Mouse (Mus musculus): Measurements from ENCODE around the gene Acmsd. TPM values are rescaled to one million over a fixed set of nuclear protein-coding genes. Genes with fewer than 3 reads are reported as not detected.
A peak's percentile ranks its signal among the peaks of the same experiment; 100 is the strongest.

The Acmsd gene
- 2.5 and 3.2 TPM in 2 replicates for polyA plus RNA-seq (2015; fragmentation: Nextera tagmentation; extraction: Ambion mirVana)

DNA sequence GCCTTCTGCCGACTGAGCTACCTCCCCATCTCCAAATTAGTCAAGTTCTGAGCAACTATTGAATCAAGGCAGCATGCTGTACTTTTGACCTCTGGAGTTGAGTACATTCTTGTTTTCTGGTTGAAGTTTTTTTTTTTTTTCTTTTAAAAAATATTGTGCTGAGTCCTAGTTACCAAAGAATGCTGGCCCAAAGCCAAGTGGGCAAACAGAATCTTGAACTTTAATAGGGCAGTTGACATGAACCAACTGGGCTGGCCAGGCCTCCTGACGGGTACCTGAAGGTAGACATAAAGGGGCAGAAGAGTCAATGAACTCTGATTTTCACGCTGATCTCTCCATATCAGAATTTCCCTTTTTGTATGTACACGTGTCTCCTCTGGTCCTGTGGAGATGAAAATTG, at the start of gene Acmsd:
Gene Acmsd, plus strand, starts transcription at position 318 of the 400 bp plus-strand sequence.
- Histone ChIP-seq H3K27me3 (ENCODE audit: insufficient read depth, low read length) (no peaks in the 10 kb centered on the region), H3K4me3 (ENCODE audit: low read depth, low read length) (no peak within 1 kb of the TSS), H3K4me1 (ENCODE audit: insufficient read depth) (no peaks in the 10 kb centered on the region), H3K9me3 (ENCODE audit: low read length) (no peaks in the 10 kb centered on the region), H3K4me2 (ENCODE audit: low read depth, low read length) (peak within 1 kb of the TSS; percentile 48), H3K27ac (ENCODE audit: low read depth) (peak within 1 kb of the TSS; percentile 85; the same call in 1 of the 2 replicates), H3K36me3 (replicated peaks; ENCODE audit: insufficient read depth, low read length) (no peaks in the 10 kb centered on the region), H3K9ac (replicated peaks) (no peak within 1 kb of the TSS)
- peak; percentile 62 for DNase-seq
- WGBS (ENCODE audit: insufficient replicate concordance), result 68% methylated on average over 4 of the region's 4 CpGs
- ATAC-seq, result peak; percentile 46
- no peak for TF ChIP-seq CTCF (IDR thresholded peaks at IDR 0.05; ENCODE audit: low read depth)
- TF ChIP-seq EP300 (IDR thresholded peaks at IDR 0.05; ENCODE audit: low read depth), result 0 out of 2 replicates have a peak, but pooled peaks have one; percentile 46

DNA sequence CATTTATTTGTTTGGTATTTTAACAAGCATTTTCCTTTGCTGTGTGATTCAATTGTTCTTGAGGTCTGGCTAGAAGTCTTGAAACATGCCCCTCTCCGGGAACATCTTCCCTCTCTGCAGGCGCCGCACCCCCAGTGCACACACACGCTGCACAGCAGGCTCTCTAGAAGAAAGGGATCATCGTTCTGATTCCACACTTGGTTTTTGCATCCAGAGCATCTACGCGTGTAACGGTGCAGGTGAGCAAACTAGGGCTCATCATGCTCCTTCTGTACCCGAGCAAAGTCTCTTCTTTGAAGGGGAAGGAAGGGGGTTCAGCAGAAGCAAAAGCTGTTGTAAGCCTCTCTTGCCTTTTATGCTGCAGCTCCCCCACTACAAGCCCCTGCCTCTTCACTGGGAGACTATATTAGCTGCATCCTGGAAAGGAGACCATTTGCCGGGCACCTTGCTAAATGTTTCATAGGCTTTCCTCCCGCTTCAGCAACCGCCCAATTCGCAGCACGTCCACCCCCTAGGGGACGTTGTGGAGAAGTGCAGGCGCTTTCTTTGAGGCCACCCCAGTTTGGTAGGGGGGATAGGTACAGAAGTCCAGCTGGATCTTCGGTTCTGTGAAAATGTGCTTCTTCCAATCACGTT, 49.6 kb upstream of the Acmsd start, which contains the start of gene Tmem163:
Gene Tmem163, minus strand, starts transcription at position 51 of the 636 bp plus-strand sequence.
- peaks cover 57% of the 10 kb centered on the region for H3K27me3 ChIP-seq (ENCODE audit: insufficient read depth, low read length)
- no peak within 1 kb of the TSS for H3K4me2 ChIP-seq (ENCODE audit: low read depth, low read length)
- peaks cover 9% of the 10 kb centered on the region for H3K4me1 ChIP-seq (ENCODE audit: insufficient read depth)
- ATAC-seq (no peak), DNase-seq (peak; percentile 49)
- no peaks in the 10 kb centered on the region for H3K9me3 ChIP-seq (ENCODE audit: low read length)
- no peak for TF ChIP-seq EP300 (IDR thresholded peaks at IDR 0.05; ENCODE audit: low read depth)
- TF ChIP-seq CTCF (IDR thresholded peaks at IDR 0.05; ENCODE audit: low read depth), result peak; percentile 80
- H3K4me3 ChIP-seq (ENCODE audit: low read depth, low read length), result no peak within 1 kb of the TSS; the same call in 1 of the 2 replicates
- no peaks in the 10 kb centered on the region for H3K36me3 ChIP-seq (replicated peaks; ENCODE audit: insufficient read depth, low read length)
- no peak within 1 kb of the TSS for H3K9ac ChIP-seq (replicated peaks)
- no peak within 1 kb of the TSS for H3K27ac ChIP-seq (ENCODE audit: low read depth)
- 24% methylated on average over 18 of the region's 18 CpGs for WGBS (ENCODE audit: insufficient replicate concordance)

DNA sequence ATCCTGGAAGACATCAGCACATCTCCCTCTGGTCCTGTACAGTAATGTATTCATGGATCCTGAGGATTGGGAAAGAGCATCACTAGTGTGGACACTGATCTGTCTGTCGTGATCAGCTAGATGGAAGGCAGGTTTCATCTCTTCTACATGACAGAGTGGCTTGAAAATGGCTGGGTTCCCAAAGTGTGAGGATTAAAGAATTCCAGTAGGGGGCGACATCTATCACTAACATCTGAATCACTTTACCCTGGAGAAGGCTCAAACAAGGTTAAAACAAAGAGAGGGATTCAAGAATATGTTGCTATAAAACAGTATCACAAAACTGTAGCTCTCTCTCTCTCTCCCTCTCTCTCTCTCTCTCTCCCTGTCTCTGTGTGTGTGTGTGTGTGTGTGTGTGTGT, 32.7 kb upstream of the Acmsd start:
- Histone ChIP-seq H3K9ac (replicated peaks) (no peak overlapping the region), H3K27me3 (ENCODE audit: insufficient read depth, low read length) (no peaks in the 10 kb centered on the region), H3K36me3 (replicated peaks; ENCODE audit: insufficient read depth, low read length) (no peaks in the 10 kb centered on the region), H3K4me2 (ENCODE audit: low read depth, low read length) (no peak overlapping the region), H3K9me3 (ENCODE audit: low read length) (no peaks in the 10 kb centered on the region), H3K27ac (ENCODE audit: low read depth) (no peak overlapping the region), H3K4me1 (ENCODE audit: insufficient read depth) (no peaks in the 10 kb centered on the region), H3K4me3 (ENCODE audit: low read depth, low read length) (no peak overlapping the region)
- ATAC-seq (no peak), DNase-seq (no peak)
- TF ChIP-seq EP300 (IDR thresholded peaks at IDR 0.05; ENCODE audit: low read depth), result no peak
- TF ChIP-seq CTCF (IDR thresholded peaks at IDR 0.05; ENCODE audit: low read depth), result peak; percentile 59
- WGBS (ENCODE audit: insufficient replicate concordance), result 17% methylated on average over 2 of the region's 2 CpGs

DNA sequence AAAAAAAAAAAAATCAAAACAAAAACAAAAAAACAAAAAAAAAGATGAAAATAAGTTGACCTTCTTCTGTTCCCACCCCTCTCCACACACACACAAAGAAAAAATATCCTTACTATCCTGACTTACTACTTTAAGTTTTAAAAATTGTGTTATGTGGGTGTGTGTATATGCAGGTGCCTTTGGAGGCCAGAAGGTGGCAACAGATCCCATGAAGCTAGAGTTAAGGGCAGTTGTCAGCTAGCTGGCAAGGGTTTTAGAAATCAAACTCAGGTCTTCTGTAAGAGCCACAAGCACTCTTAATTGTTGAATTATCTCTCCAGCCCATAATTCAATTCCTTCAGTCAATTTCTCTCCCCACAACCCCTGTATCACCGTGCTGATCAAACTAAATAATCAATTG, 27.0 kb upstream of the Acmsd start:
- ATAC-seq, result no peak

DNA sequence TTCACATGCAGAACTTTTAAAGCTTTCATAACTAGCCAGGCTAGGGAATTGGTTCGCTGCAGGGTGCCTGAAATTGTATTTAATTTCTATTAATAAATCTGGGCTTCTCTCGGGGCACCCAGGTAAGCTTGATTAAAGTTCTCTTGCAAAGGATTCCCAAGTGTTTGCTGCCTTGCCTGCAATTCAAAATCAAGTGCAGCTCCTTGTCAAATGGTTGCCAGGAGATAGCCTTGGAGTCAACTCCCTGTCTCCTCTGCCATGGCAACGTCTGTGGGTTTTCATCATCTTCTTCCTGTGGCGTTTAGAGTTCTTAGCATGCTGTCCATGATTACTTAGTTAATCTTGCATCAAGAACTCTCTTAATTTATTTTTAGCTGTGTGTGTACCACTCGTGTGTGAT, 22.9 kb upstream of the Acmsd start:
- WGBS (ENCODE audit: insufficient replicate concordance), result 62% methylated on average over 5 of the region's 5 CpGs
- Histone ChIP-seq H3K36me3 (replicated peaks; ENCODE audit: insufficient read depth, low read length) (no peaks in the 10 kb centered on the region), H3K9me3 (ENCODE audit: low read length) (no peaks in the 10 kb centered on the region), H3K27ac (ENCODE audit: low read depth) (no peak overlapping the region), H3K4me3 (ENCODE audit: low read depth, low read length) (no peak overlapping the region), H3K9ac (replicated peaks) (no peak overlapping the region), H3K27me3 (ENCODE audit: insufficient read depth, low read length) (no peaks in the 10 kb centered on the region), H3K4me1 (ENCODE audit: insufficient read depth) (no peaks in the 10 kb centered on the region), H3K4me2 (ENCODE audit: low read depth, low read length) (no peak overlapping the region)
- no peak for DNase-seq
- ATAC-seq, result no peak
- no peak for TF ChIP-seq EP300 (IDR thresholded peaks at IDR 0.05; ENCODE audit: low read depth)
- no peak for TF ChIP-seq CTCF (IDR thresholded peaks at IDR 0.05; ENCODE audit: low read depth)

More for the DNA sequence above, 27.0 kb upstream of the Acmsd start:
- Histone ChIP-seq H3K9ac (replicated peaks) (no peak overlapping the region), H3K4me2 (ENCODE audit: low read depth, low read length) (no peak overlapping the region), H3K27ac (ENCODE audit: low read depth) (no peak overlapping the region), H3K4me1 (ENCODE audit: insufficient read depth) (no peaks in the 10 kb centered on the region), H3K27me3 (ENCODE audit: insufficient read depth, low read length) (no peaks in the 10 kb centered on the region), H3K36me3 (replicated peaks; ENCODE audit: insufficient read depth, low read length) (no peaks in the 10 kb centered on the region), H3K4me3 (ENCODE audit: low read depth, low read length) (no peak overlapping the region), H3K9me3 (ENCODE audit: low read length) (no peaks in the 10 kb centered on the region)
- no peak for TF ChIP-seq EP300 (IDR thresholded peaks at IDR 0.05; ENCODE audit: low read depth)
- peak; percentile 60 for TF ChIP-seq CTCF (IDR thresholded peaks at IDR 0.05; ENCODE audit: low read depth)
- WGBS (ENCODE audit: insufficient replicate concordance), result 56% methylated on average over 1 of the region's 1 CpGs
- DNase-seq, result no peak

DNA sequence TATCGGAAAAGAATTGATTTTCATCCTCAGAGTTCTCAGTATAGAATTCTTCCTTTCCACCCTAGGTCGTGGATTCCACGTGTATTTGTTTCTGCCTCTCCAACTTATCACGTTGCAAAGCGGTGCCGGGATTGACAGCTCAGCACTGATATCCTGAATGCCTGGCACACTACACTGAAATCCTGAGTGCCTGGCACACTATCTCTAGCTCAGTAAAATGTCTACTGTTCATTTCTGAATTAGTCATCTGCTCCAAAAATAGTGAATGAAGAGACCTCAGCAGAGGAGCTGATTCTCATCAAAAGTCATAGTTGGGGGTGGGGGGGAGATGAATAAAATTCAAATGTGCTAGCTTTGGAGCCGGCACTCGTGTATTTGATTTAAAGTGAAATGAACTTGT, 12.8 kb upstream of the Acmsd start:
- no peak overlapping the region for H3K27ac ChIP-seq (ENCODE audit: low read depth)
- no peaks in the 10 kb centered on the region for H3K27me3 ChIP-seq (ENCODE audit: insufficient read depth, low read length)
- no peak overlapping the region for H3K4me3 ChIP-seq (ENCODE audit: low read depth, low read length)
- no peak overlapping the region for H3K4me2 ChIP-seq (ENCODE audit: low read depth, low read length)
- DNase-seq (no peak), ATAC-seq (no peak)
- H3K4me1 ChIP-seq (ENCODE audit: insufficient read depth), result no peaks in the 10 kb centered on the region
- TF ChIP-seq EP300 (IDR thresholded peaks at IDR 0.05; ENCODE audit: low read depth) (no peak), CTCF (IDR thresholded peaks at IDR 0.05; ENCODE audit: low read depth) (no peak)
- H3K9me3 ChIP-seq (ENCODE audit: low read length), result 0 out of 2 replicates have a peak, but pooled peaks cover 2% of the 10 kb centered on the region
- peaks cover 18% of the 10 kb centered on the region for H3K36me3 ChIP-seq (replicated peaks; ENCODE audit: insufficient read depth, low read length)
- H3K9ac ChIP-seq (replicated peaks), result no peak overlapping the region
- 77% methylated on average over 8 of the region's 8 CpGs for WGBS (ENCODE audit: insufficient replicate concordance)
